Mouse (Mus musculus): ENCODE measurements around the gene Gm128.
"Not testable (repeated sequence)": the region's sequence is repeated elsewhere in the genome, so short reads cannot be mapped to it uniquely, and the experiment has no call there.

Gm128 gene

GRCm38 (mm10) chr3:95231298-95232221 lies 9.8 kb downstream of the Gm128 start, which contains the start of gene Mllt11:
Mllt11 (minus strand) TSS chr3:95232171.
- no peak for DNase-seq (ENCODE audit: low read depth, low spot score)

- no peak for DNase-seq (ENCODE audit: low read depth, low spot score)
Measured at GRCm38 (mm10) chr3:95230495-95231297, 10.7 kb downstream of the Gm128 start.

GRCm38 (mm10) chr3:95229781-95230494 lies 11.5 kb downstream of the Gm128 start:
- DNase-seq (ENCODE audit: low read depth, low spot score) = peak; percentile 45

- DNase-seq (ENCODE audit: low read depth, low spot score) = peak; percentile 24
Measured at GRCm38 (mm10) chr3:95228894-95229780, 12.3 kb downstream of the Gm128 start.

GRCm38 (mm10) chr3:95228148-95228893 lies 13.1 kb downstream of the Gm128 start, which contains the start of gene Cdc42se1:
Cdc42se1 (plus strand) TSS chr3:95228732.
- DNase-seq (ENCODE audit: low read depth, low spot score) = peak; percentile 92

- no peak for DNase-seq (ENCODE audit: low read depth, low spot score)
Measured at GRCm38 (mm10) chr3:95227214-95227613, 14.2 kb downstream of the Gm128 start.

- DNase-seq (ENCODE audit: low read depth, low spot score) = peak; percentile 55
Measured at GRCm38 (mm10) chr3:95224295-95224694, 17.1 kb downstream of the Gm128 start.

GRCm38 (mm10) chr3:95223041-95223440 lies 18.4 kb downstream of the Gm128 start:
- DNase-seq (ENCODE audit: low read depth, low spot score) = no peak

- no peak for DNase-seq (ENCODE audit: low read depth, low spot score)
Measured at GRCm38 (mm10) chr3:95218466-95219137, 22.8 kb downstream of the Gm128 start.

GRCm38 (mm10) chr3:95217255-95218134 lies 23.9 kb downstream of the Gm128 start, which contains the start of gene Gabpb2:
Gabpb2 (minus strand) TSS chr3:95217916.
- DNase-seq (ENCODE audit: low read depth, low spot score) = peak; percentile 95

- DNase-seq (ENCODE audit: low read depth, low spot score) = no peak
Measured at GRCm38 (mm10) chr3:95216655-95217254, 24.6 kb downstream of the Gm128 start.

GRCm38 (mm10) chr3:95213609-95213975 lies 27.8 kb downstream of the Gm128 start:
- DNase-seq (ENCODE audit: low read depth, low spot score) = no peak

- DNase-seq (ENCODE audit: low read depth, low spot score) = not testable (repeated sequence)
Measured at GRCm38 (mm10) chr3:95212889-95213608, 28.3 kb downstream of the Gm128 start.

- DNase-seq (ENCODE audit: low read depth, low spot score) = no peak
Measured at GRCm38 (mm10) chr3:95210585-95210984, 30.8 kb downstream of the Gm128 start.

GRCm38 (mm10) chr3:95208286-95208685 lies 33.1 kb downstream of the Gm128 start:
- DNase-seq (ENCODE audit: low read depth, low spot score) = no peak

- no peak for DNase-seq (ENCODE audit: low read depth, low spot score)
Measured at GRCm38 (mm10) chr3:95203880-95204279, 37.5 kb downstream of the Gm128 start.

GRCm38 (mm10) chr3:95200562-95200961 lies 40.8 kb downstream of the Gm128 start:
- no peak for DNase-seq (ENCODE audit: low read depth, low spot score)
